Mouse (Mus musculus): ENCODE data around the gene Dnajb13. TPM values are rescaled to one million over a fixed set of nuclear protein-coding genes. Genes with fewer than 3 reads are reported as not detected.
A peak's percentile ranks its signal among the peaks of the same experiment; 100 is the strongest.

Dnajb13 gene
- polyA plus RNA-seq, 1 experiment from 2014 or later = 0.81 TPM

GRCm38 (mm10) chr7:100504740-100505487, 9.8 kb downstream of the Dnajb13 start:
- DNase-seq (ENCODE audit: low spot score) = no peak
- Histone ChIP-seq H3K27me3 (ENCODE audit: low read depth, poor library complexity, severe bottlenecking) (no peaks in the 10 kb centered on the region), H3K9me3 (replicated peaks) (no peaks in the 10 kb centered on the region), H3K4me3 (no peak overlapping the region), H3K36me3 (0 out of 2 replicates have a peak, but pooled peaks cover 1% of the 10 kb centered on the region), H3K4me1 (0 out of 2 replicates have a peak, but pooled peaks cover 7% of the 10 kb centered on the region), H3K27ac (replicated peaks) (no peak overlapping the region)
- 85% methylated on average over 13 of the region's 13 CpGs for WGBS

GRCm38 (mm10) chr7:100503076-100503475, 11.7 kb downstream of the Dnajb13 start:
- 91% methylated on average over 5 of the region's 5 CpGs for WGBS
- H3K4me3 ChIP-seq = no peak overlapping the region
- H3K4me1 ChIP-seq = 0 out of 2 replicates have a peak, but pooled peaks cover 7% of the 10 kb centered on the region
- H3K9me3 ChIP-seq (replicated peaks) = no peaks in the 10 kb centered on the region
- peaks cover 18% of the 10 kb centered on the region for H3K36me3 ChIP-seq
- 0 out of 2 replicates have a peak overlapping the region, but pooled peaks have one; percentile 13 for H3K27ac ChIP-seq (replicated peaks)
- no peaks in the 10 kb centered on the region for H3K27me3 ChIP-seq (ENCODE audit: low read depth, poor library complexity, severe bottlenecking)
- no peak for DNase-seq (ENCODE audit: low spot score)

- H3K27me3 ChIP-seq (ENCODE audit: low read depth, poor library complexity, severe bottlenecking) = no peaks in the 10 kb centered on the region
- WGBS = 87% methylated on average over 7 of the region's 7 CpGs
Observed at GRCm38 (mm10) chr7:100502374-100502922, 12.3 kb downstream of the Dnajb13 start.

GRCm38 (mm10) chr7:100501844-100502373, 12.9 kb downstream of the Dnajb13 start:
- WGBS = 66% methylated on average over 2 of the region's 2 CpGs
- 0 out of 2 replicates have a peak, but pooled peaks cover 9% of the 10 kb centered on the region for H3K4me1 ChIP-seq
- H3K27ac ChIP-seq (replicated peaks) = no peak overlapping the region
- no peaks in the 10 kb centered on the region for H3K27me3 ChIP-seq (ENCODE audit: low read depth, poor library complexity, severe bottlenecking)
- peaks cover 30% of the 10 kb centered on the region for H3K36me3 ChIP-seq
- H3K4me3 ChIP-seq = no peak overlapping the region
- no peaks in the 10 kb centered on the region for H3K9me3 ChIP-seq (replicated peaks)
- DNase-seq (ENCODE audit: low spot score) = no peak

More at GRCm38 (mm10) chr7:100502374-100502922, 12.3 kb downstream of the Dnajb13 start:
- no peaks in the 10 kb centered on the region for H3K9me3 ChIP-seq (replicated peaks)
- no peak overlapping the region for H3K27ac ChIP-seq (replicated peaks)
- H3K4me1 ChIP-seq = 0 out of 2 replicates have a peak, but pooled peaks cover 7% of the 10 kb centered on the region
- DNase-seq (ENCODE audit: low spot score) = no peak
- peaks cover 25% of the 10 kb centered on the region for H3K36me3 ChIP-seq
- H3K4me3 ChIP-seq = no peak overlapping the region

- H3K36me3 ChIP-seq = peaks cover 35% of the 10 kb centered on the region
- no peaks in the 10 kb centered on the region for H3K9me3 ChIP-seq (replicated peaks)
- 76% methylated on average over 6 of the region's 6 CpGs for WGBS
- no peak overlapping the region for H3K4me3 ChIP-seq
- H3K27ac ChIP-seq (replicated peaks) = no peak overlapping the region
- no peak for DNase-seq (ENCODE audit: low spot score)
- H3K4me1 ChIP-seq = peaks cover 16% of the 10 kb centered on the region
- no peaks in the 10 kb centered on the region for H3K27me3 ChIP-seq (ENCODE audit: low read depth, poor library complexity, severe bottlenecking)
Observed at GRCm38 (mm10) chr7:100501027-100501843, 13.5 kb downstream of the Dnajb13 start.

GRCm38 (mm10) chr7:100500276-100500977, 14.3 kb downstream of the Dnajb13 start:
- peaks cover 35% of the 10 kb centered on the region for H3K36me3 ChIP-seq
- no peak for DNase-seq (ENCODE audit: low spot score)
- no peak overlapping the region for H3K4me3 ChIP-seq
- 77% methylated on average over 16 of the region's 16 CpGs for WGBS
- H3K27ac ChIP-seq (replicated peaks) = 0 out of 2 replicates have a peak overlapping the region, but pooled peaks have one; percentile 14
- H3K4me1 ChIP-seq = peaks cover 24% of the 10 kb centered on the region
- no peaks in the 10 kb centered on the region for H3K9me3 ChIP-seq (replicated peaks)
- no peaks in the 10 kb centered on the region for H3K27me3 ChIP-seq (ENCODE audit: low read depth, poor library complexity, severe bottlenecking)

- Histone ChIP-seq H3K9me3 (replicated peaks) (no peaks in the 10 kb centered on the region), H3K27me3 (ENCODE audit: low read depth, poor library complexity, severe bottlenecking) (peaks cover 2% of the 10 kb centered on the region), H3K27ac (replicated peaks) (no peak overlapping the region), H3K4me3 (no peak overlapping the region), H3K36me3 (peaks cover 35% of the 10 kb centered on the region), H3K4me1 (peaks cover 33% of the 10 kb centered on the region)
- DNase-seq (ENCODE audit: low spot score) = no peak
Observed at GRCm38 (mm10) chr7:100499465-100499864, 15.3 kb downstream of the Dnajb13 start.

- Histone ChIP-seq H3K9me3 (replicated peaks) (no peaks in the 10 kb centered on the region), H3K27ac (replicated peaks) (no peak overlapping the region), H3K4me3 (no peak overlapping the region), H3K27me3 (ENCODE audit: low read depth, poor library complexity, severe bottlenecking) (peaks cover 15% of the 10 kb centered on the region), H3K36me3 (peaks cover 35% of the 10 kb centered on the region), H3K4me1 (peaks cover 48% of the 10 kb centered on the region)
- 95% methylated on average over 13 of the region's 13 CpGs for WGBS
- DNase-seq (ENCODE audit: low spot score) = no peak
Observed at GRCm38 (mm10) chr7:100497982-100498381, 16.8 kb downstream of the Dnajb13 start.

GRCm38 (mm10) chr7:100497402-100497801, 17.4 kb downstream of the Dnajb13 start:
- peaks cover 20% of the 10 kb centered on the region for H3K27me3 ChIP-seq (ENCODE audit: low read depth, poor library complexity, severe bottlenecking)

GRCm38 (mm10) chr7:100496791-100497190, 18.0 kb downstream of the Dnajb13 start:
- no peaks in the 10 kb centered on the region for H3K9me3 ChIP-seq (replicated peaks)
- peaks cover 26% of the 10 kb centered on the region for H3K27me3 ChIP-seq (ENCODE audit: low read depth, poor library complexity, severe bottlenecking)
- WGBS = 96% methylated on average over 9 of the region's 9 CpGs
- no peak overlapping the region for H3K4me3 ChIP-seq
- peaks cover 35% of the 10 kb centered on the region for H3K36me3 ChIP-seq
- H3K4me1 ChIP-seq = peaks cover 56% of the 10 kb centered on the region
- no peak for DNase-seq (ENCODE audit: low spot score)
- H3K27ac ChIP-seq (replicated peaks) = 0 out of 2 replicates have a peak overlapping the region, but pooled peaks have one; percentile 70

More at GRCm38 (mm10) chr7:100497402-100497801, 17.4 kb downstream of the Dnajb13 start:
- Histone ChIP-seq H3K27ac (replicated peaks) (no peak overlapping the region), H3K9me3 (replicated peaks) (no peaks in the 10 kb centered on the region), H3K4me1 (peaks cover 54% of the 10 kb centered on the region), H3K36me3 (peaks cover 35% of the 10 kb centered on the region), H3K4me3 (no peak overlapping the region)
- WGBS = 84% methylated on average over 4 of the region's 4 CpGs
- no peak for DNase-seq (ENCODE audit: low spot score)

GRCm38 (mm10) chr7:100496371-100496770, 18.4 kb downstream of the Dnajb13 start:
- H3K4me3 ChIP-seq = no peak overlapping the region
- H3K36me3 ChIP-seq = peaks cover 35% of the 10 kb centered on the region
- DNase-seq (ENCODE audit: low spot score) = no peak
- H3K9me3 ChIP-seq (replicated peaks) = no peaks in the 10 kb centered on the region
- peaks cover 29% of the 10 kb centered on the region for H3K27me3 ChIP-seq (ENCODE audit: low read depth, poor library complexity, severe bottlenecking)
- WGBS = 85% methylated on average over 6 of the region's 6 CpGs
- H3K27ac ChIP-seq (replicated peaks) = peak overlapping the region; percentile 70; the same call in 1 of the 2 replicates
- H3K4me1 ChIP-seq = peaks cover 56% of the 10 kb centered on the region

All from midbrain, embryonic 10.5 days (tissue).